Mouse (Mus musculus): ENCODE results near the gene Flrt3. TPM values are rescaled to one million over a fixed set of nuclear protein-coding genes. Genes with fewer than 3 reads are reported as not detected.

Flrt3 gene
- polyA plus RNA-seq (2014; fragmentation: Illumina TruSeq; extraction: RNeasy Lipid Tissue Mini Kit (QIAGEN cat#74804); ENCODE audit: low read depth, low replicate concordance) = 0.21 TPM

DNA sequence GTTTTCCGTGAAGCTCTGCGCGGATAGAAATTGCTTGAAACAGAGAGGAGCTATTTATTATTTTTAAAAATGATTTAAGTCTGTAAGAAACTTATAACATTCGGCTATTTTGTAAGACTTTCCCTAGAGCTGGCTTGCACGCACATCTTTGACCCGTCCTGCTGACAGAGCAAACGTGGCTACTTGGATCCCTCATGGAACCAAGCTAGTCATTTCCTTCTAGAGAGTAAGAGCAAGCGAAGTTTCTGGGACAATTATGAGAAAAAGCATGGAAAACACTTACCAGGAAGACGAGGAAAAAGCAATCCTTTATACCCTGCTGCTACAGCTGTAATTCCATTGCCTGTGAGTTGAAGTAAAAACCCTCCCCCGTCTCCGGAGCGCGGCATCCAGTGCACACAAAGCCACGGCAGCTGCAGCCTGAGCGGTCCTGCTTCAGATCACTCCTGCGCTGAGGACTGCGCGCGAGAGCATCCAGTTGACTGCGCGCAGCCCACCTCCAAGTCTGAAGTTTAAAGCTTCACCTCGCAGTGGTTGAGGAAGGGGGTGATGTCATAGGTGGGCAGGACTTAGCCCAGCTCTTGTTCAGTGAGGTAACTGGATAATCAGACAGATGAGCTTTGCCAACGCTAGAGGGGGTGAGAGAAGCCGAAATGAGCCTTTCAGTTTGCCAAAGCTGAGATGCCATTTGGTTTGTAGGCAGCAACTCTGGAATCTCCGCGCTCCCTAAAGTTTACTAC lies at the start of gene Flrt3:
Gene Flrt3 (minus strand): TSS at position 507 of the 740 bp plus-strand sequence.

